In genomic region chr7:80026118-80026989, GRCm38 (mm10) we compare ENCODE assay signal across 8 mouse cellular contexts. TPM values are rescaled to one million over a fixed set of nuclear protein-coding genes. Genes with fewer than 3 reads are reported as not detected.
A peak's percentile ranks its signal among the peaks of the same experiment; 100 is the strongest.
DNase-seq lines count a peak whose midpoint lies in the region; ATAC-seq and TF ChIP-seq lines count a peak whose summit lies in the region.

No protein-coding gene starts in this region.

- H3K79me2 ChIP-seq in MEL (ENCODE audit: control insufficient read depth, insufficient read depth, low read length, poor library complexity) = peaks cover 33% of the 10 kb centered on the region

- peak; percentile 23 to 51; a peak in 1 of 4 replicates for TF ChIP-seq POLR2A in MEL (IDR thresholded peaks at IDR 0.05; ENCODE audit: control insufficient read depth in 1 of 2, insufficient read depth in 1 of 2, low read depth in 1 of 2, low read length in 2 of 2, poor library complexity in 1 of 2)
- peak; percentile 53; the same call in 1 of the 2 replicates for TF ChIP-seq POLR2A in cortical plate, adult 2 months (IDR thresholded peaks at IDR 0.05; ENCODE audit: extremely low read depth, insufficient read depth, low read length)

- peak overlapping the region; percentile 98 for H3K4me2 ChIP-seq in kidney, embryonic 16.5 days (replicated peaks; ENCODE audit: low read depth, low read length)
- H3K4me2 ChIP-seq in liver, embryonic 14.5 days (ENCODE audit: low read depth) = peak overlapping the region; percentile 69
- peak overlapping the region; percentile 91 for H3K4me2 ChIP-seq in neural tube, embryonic 14.5 days (ENCODE audit: low read depth, low read length)

- H3K4me1 ChIP-seq in MEL (ENCODE audit: control insufficient read depth in 1 of 2, insufficient read depth in 2 of 2, low read length in 2 of 2) = peaks cover 4 to 9% of the 10 kb centered on the region in 2 experiments
- H3K4me1 ChIP-seq in cortical plate, adult 2 months (ENCODE audit: control insufficient read depth, insufficient read depth, low read length) = 0 out of 2 replicates have a peak, but pooled peaks cover 4% of the 10 kb centered on the region
- peaks cover 33% of the 10 kb centered on the region for H3K4me1 ChIP-seq in kidney, embryonic 16.5 days (ENCODE audit: insufficient read depth, low read length)
- peaks cover 0 to 4% of the 10 kb centered on the region in 2 experiments; a peak in 2 of 4 replicates for H3K4me1 ChIP-seq in liver, embryonic 14.5 days (replicated peaks; ENCODE audit: control insufficient read depth in 2 of 2, insufficient read depth in 2 of 2, low read length in 1 of 2)
- H3K4me1 ChIP-seq in neural tube, embryonic 14.5 days (ENCODE audit: control insufficient read depth, insufficient read depth, low read length) = peaks cover 21% of the 10 kb centered on the region

- TF ChIP-seq RAD21 in MEL (IDR thresholded peaks at IDR 0.05; ENCODE audit: low read depth, low read length) = no peak

- TF ChIP-seq EP300 in MEL (IDR thresholded peaks at IDR 0.05; ENCODE audit: low read depth in 1 of 2, low read length in 2 of 2) = no peak
- no peak for TF ChIP-seq EP300 in liver, embryonic 14.5 days (IDR thresholded peaks at IDR 0.05; ENCODE audit: low read depth)

- TF ChIP-seq CTCF in MEL (IDR thresholded peaks at IDR 0.05 in 2 of 3, conservative IDR thresholded peaks at IDR 0.05 in 1 of 3; ENCODE audit: control insufficient read depth in 1 of 3, insufficient read depth in 1 of 3, low read depth in 2 of 3, low read length in 3 of 3, poor library complexity in 1 of 3, severe bottlenecking in 1 of 3) = no peak
- TF ChIP-seq CTCF in cortical plate, adult 2 months (IDR thresholded peaks at IDR 0.05; ENCODE audit: extremely low read depth, insufficient read depth, low read length) = no peak
- no peak for TF ChIP-seq CTCF in liver, embryonic 14.5 days (IDR thresholded peaks at IDR 0.05; ENCODE audit: low read depth)

- peak overlapping the region; percentile 98 for H3K9ac ChIP-seq in MEL (ENCODE audit: control insufficient read depth, low read depth, low read length, poor library complexity, severe bottlenecking)
- peak overlapping the region; percentile 96 for H3K9ac ChIP-seq in kidney, embryonic 16.5 days (replicated peaks; ENCODE audit: low read length)
- H3K9ac ChIP-seq in liver, embryonic 14.5 days (replicated peaks) = peak overlapping the region; percentile 75
- H3K9ac ChIP-seq in neural tube, embryonic 14.5 days (replicated peaks; ENCODE audit: low read depth, low read length) = peak overlapping the region; percentile 93

- no peaks in the 10 kb centered on the region for H3K9me3 ChIP-seq in MEL (replicated peaks; ENCODE audit: insufficient read depth, low read length)
- no peaks in the 10 kb centered on the region for H3K9me3 ChIP-seq in kidney, embryonic 16.5 days (ENCODE audit: low read length)
- no peaks in the 10 kb centered on the region for H3K9me3 ChIP-seq in liver, embryonic 14.5 days (ENCODE audit: control insufficient read depth, low read length)
- H3K9me3 ChIP-seq in neural tube, embryonic 14.5 days (ENCODE audit: control insufficient read depth, low read length) = no peaks in the 10 kb centered on the region

- H3K27ac ChIP-seq in MEL (ENCODE audit: control insufficient read depth, low read depth, low read length) = peak overlapping the region; percentile 72
- H3K27ac ChIP-seq in cortical plate, adult 2 months (ENCODE audit: insufficient read depth, low read length) = peak overlapping the region; percentile 86
- peak overlapping the region; percentile 99 for H3K27ac ChIP-seq in kidney, embryonic 16.5 days (ENCODE audit: low read length)
- H3K27ac ChIP-seq in liver, embryonic 14.5 days = peak overlapping the region; percentile 30
- peak overlapping the region; percentile 94 for H3K27ac ChIP-seq in neural tube, embryonic 14.5 days (ENCODE audit: low read depth, low read length)

- H3K27me3 ChIP-seq in MEL (ENCODE audit: control insufficient read depth in 1 of 2, insufficient read depth in 2 of 2, low read length in 2 of 2) = no peaks in the 10 kb centered on the region
- H3K27me3 ChIP-seq in kidney, embryonic 16.5 days (ENCODE audit: insufficient read depth, low read length) = no peaks in the 10 kb centered on the region
- peaks cover 13% of the 10 kb centered on the region for H3K27me3 ChIP-seq in liver, embryonic 14.5 days (ENCODE audit: control insufficient read depth, insufficient read depth, low read length)
- no peaks in the 10 kb centered on the region for H3K27me3 ChIP-seq in neural tube, embryonic 14.5 days (ENCODE audit: control insufficient read depth, insufficient read depth, low read length)

- peaks cover 0 to 6% of the 10 kb centered on the region in 2 experiments; a peak in 2 of 4 replicates for H3K36me3 ChIP-seq in MEL (ENCODE audit: control insufficient read depth in 1 of 2, insufficient read depth in 2 of 2, low read length in 2 of 2)
- H3K36me3 ChIP-seq in kidney, embryonic 16.5 days (ENCODE audit: insufficient read depth, low read length) = no peaks in the 10 kb centered on the region
- H3K36me3 ChIP-seq in liver, embryonic 14.5 days (replicated peaks; ENCODE audit: control insufficient read depth, insufficient read depth, low read depth) = no peaks in the 10 kb centered on the region
- no peaks in the 10 kb centered on the region for H3K36me3 ChIP-seq in neural tube, embryonic 14.5 days (ENCODE audit: control insufficient read depth, insufficient read depth, low read length)

- 0% methylated on average over 17 of the region's 59 CpGs for WGBS in kidney, embryonic 16.5 days
- WGBS in liver, embryonic 14.5 days (ENCODE audit: insufficient replicate concordance) = under 1% methylated on average over 25 of the region's 59 CpGs
- WGBS in neural tube, embryonic 14.5 days = 0% methylated on average over 41 of the region's 59 CpGs

- peak overlapping the region; percentile 79 to 94 for H3K4me3 ChIP-seq in MEL (ENCODE audit: control insufficient read depth in 1 of 2, insufficient read depth in 1 of 2, low read depth in 2 of 2, low read length in 2 of 2)
- peak overlapping the region; percentile 56 for H3K4me3 ChIP-seq in cortical plate, adult 2 months (ENCODE audit: insufficient read depth, low read length)
- H3K4me3 ChIP-seq in kidney, embryonic 16.5 days (ENCODE audit: low read length) = peak overlapping the region; percentile 61
- H3K4me3 ChIP-seq in liver, embryonic 14.5 days (ENCODE audit: insufficient read depth in 1 of 2, low read depth in 2 of 2, low read length in 2 of 2) = peak overlapping the region; percentile 77 to 79
- peak overlapping the region; percentile 64 for H3K4me3 ChIP-seq in neural tube, embryonic 14.5 days (ENCODE audit: low read depth, low read length)

- DNase-seq in 3134 (ENCODE audit: extremely low read depth, insufficient read length, low spot score) (peak; percentile 74), MEL (ENCODE audit: low read depth, low spot score) (peak; percentile 66)
- DNase-seq in liver, embryonic 14.5 days (ENCODE audit: low read depth in 3 of 3, low spot score in 3 of 3) = no peak
- peak; percentile 62 to 68 for DNase-seq in thymus, postnatal 36 days

- peak; percentile 25; the same call in 1 of the 2 replicates for ATAC-seq in granulocyte monocyte progenitor cell, adult 5-6 weeks (replicated peaks; ENCODE audit: poor library complexity, severe bottlenecking)
- peak; percentile 10; the same call in 1 of the 2 replicates for ATAC-seq in kidney, embryonic 16.5 days (ENCODE audit: low FRiP score, low TSS enrichment)
- ATAC-seq in liver, embryonic 14.5 days (ENCODE audit: insufficient read depth) = peak; percentile 33
- ATAC-seq in neural tube, embryonic 14.5 days (ENCODE audit: low read depth) = peak; percentile 71

TF ChIP-seq in MEL, 35 proteins besides CTCF, POLR2A, EP300 and RAD21:
- TF ChIP-seq MAZ (IDR thresholded peaks at IDR 0.05; ENCODE audit: low read depth, low read length) = peak; percentile 42; the same call in 1 of the 2 replicates
- no peak for TF ChIP-seq E2F4 (IDR thresholded peaks at IDR 0.05; ENCODE audit: borderline replicate concordance, low read depth, low read length)
- TF ChIP-seq ZMIZ1 (IDR thresholded peaks at IDR 0.05; ENCODE audit: low read depth, low read length) = 0 out of 2 replicates have a peak, but pooled peaks have one; percentile 30
- TF ChIP-seq MYC (IDR thresholded peaks at IDR 0.05; ENCODE audit: low read depth, low read length) = no peak
- TF ChIP-seq MXI1 (IDR thresholded peaks at IDR 0.05; ENCODE audit: low read depth, low read length) = peak; percentile 20; the same call in 1 of the 2 replicates
- peak; percentile 95 for TF ChIP-seq JUND (IDR thresholded peaks at IDR 0.05; ENCODE audit: low read depth, low read length)
- TF ChIP-seq NRF1 (IDR thresholded peaks at IDR 0.05; ENCODE audit: insufficient read depth, low read depth, low read length, poor library complexity, severe bottlenecking) = 0 out of 2 replicates have a peak, but pooled peaks have one; percentile 17
- 0 out of 2 replicates have a peak, but pooled peaks have one; percentile 35 for TF ChIP-seq TBP (IDR thresholded peaks at IDR 0.05; ENCODE audit: low read depth, low read length)
- peak; percentile 53 for TF ChIP-seq NELFE (IDR thresholded peaks at IDR 0.05; ENCODE audit: low read depth, low read length)
- TF ChIP-seq SIN3A (IDR thresholded peaks at IDR 0.05; ENCODE audit: low read length) = peak; percentile 26
- no peak for TF ChIP-seq CHD2 (IDR thresholded peaks at IDR 0.05; ENCODE audit: low read length)

RNA-seq across cellular contexts. Expression of gene Zfp710, which starts 1.7 kb away (rescaled TPM):
- 11.8 and 14.8 TPM in 2 replicates for total RNA-seq in MEL (2012; rRNA removed)
- polyA plus RNA-seq in MEL (2012; ENCODE audit: insufficient read depth in 1 of 2, insufficient read length in 2 of 2, low read depth in 1 of 2, low replicate concordance in 2 of 2, missing spikeins in 1 of 2) = 10 to 100 TPM in 1 of 2 experiments, not detected in 1; 19.1 TPM
- polyA plus RNA-seq in cortical plate, adult 2 months (2012; rRNA removed) = 18.0 and 18.5 TPM in 2 replicates
- total RNA-seq in granulocyte monocyte progenitor cell, adult 5-6 weeks (2014; fragmentation: Nextera tagmentation) = 26.7 and 27.6 TPM in 2 replicates
- total RNA-seq in granulocyte monocyte progenitor cell, adult 5-6 weeks (2017) = 13.7 and 24.3 TPM in 2 replicates
- polyA plus RNA-seq in kidney, embryonic 16.5 days (2015; fragmentation: Nextera tagmentation; extraction: Ambion mirVana) = 22.6 and 24.7 TPM in 2 replicates
- polyA plus RNA-seq in liver, embryonic 14.5 days (2012; rRNA removed) = 5.9 and 6.5 TPM in 2 replicates
- 3.7 and 4.0 TPM in 2 replicates for polyA plus RNA-seq in liver, embryonic 14.5 days (2014; fragmentation: Nextera tagmentation; extraction: Ambion mirVana)
- polyA plus RNA-seq in neural tube, embryonic 14.5 days (2014; fragmentation: Nextera tagmentation; extraction: Ambion mirVana) = 14.0 and 14.1 TPM in 2 replicates

Comparison
In these comparisons a context has a peak if more than half of its experiments do, and no peak if none do; other contexts are left out.
1. DNase-seq: peak in 3134 (single experiment), MEL (single experiment) and thymus, postnatal 36 days (2 of 2); none in liver, embryonic 14.5 days (0 of 3).
2. H3K27ac ChIP-seq: peak in every context shown above with its lines; median percentile 99 in kidney, embryonic 16.5 days; 94 in neural tube, embryonic 14.5 days; 86 in cortical plate, adult 2 months; 72 in MEL; 30 in liver, embryonic 14.5 days.
3. ATAC-seq: peak in every context shown above with its lines; median percentile 71 in neural tube, embryonic 14.5 days; 33 in liver, embryonic 14.5 days; 25 in granulocyte monocyte progenitor cell, adult 5-6 weeks; 10 in kidney, embryonic 16.5 days.
4. Peak in every context shown above with its lines, with median percentiles within 50 percentile points of each other: H3K4me3 ChIP-seq, H3K9ac ChIP-seq and H3K4me2 ChIP-seq.